Mouse (Mus musculus) MEL (cell line): Measurements from ENCODE around the gene Spx.

Source experiments
- CHD2 ChIP-seq: IDR thresholded peaks from 2 replicates; pipeline ENCODE4 v1.6.1; 2011; ENCODE audit warnings: low read length, improper control_type of control experiment
- CTCF ChIP-seq, 3 experiments: IDR thresholded peaks in 2 of 3; conservative IDR thresholded peaks in 1 of 3; 2 replicates each; pipeline ENCODE4 v1.5.1; 2011 to 2012; ENCODE audit warnings: low read length in 3 of 3, low read depth in 2 of 3, mild to moderate bottlenecking in 2 of 3, improper control_type of control experiment in 1 of 3, inconsistent platforms in 1 of 3, mixed read lengths in 1 of 3, moderate library complexity in 1 of 3; ENCODE audit not compliant: control insufficient read depth in 1 of 3, insufficient read depth in 1 of 3, poor library complexity in 1 of 3, severe bottlenecking in 1 of 3
- E2F4 ChIP-seq: IDR thresholded peaks from 2 replicates; pipeline ENCODE4 v1.6.1; 2011; ENCODE audit warnings: low read depth, low read length, improper control_type of control experiment, borderline replicate concordance
- ELF1 ChIP-seq: IDR thresholded peaks from 2 replicates; pipeline ENCODE4 v1.6.1; 2014; ENCODE audit warnings: low read depth, mild to moderate bottlenecking, inconsistent platforms, low read length, improper control_type of control experiment, moderate library complexity
- EP300 ChIP-seq, 2 experiments: IDR thresholded peaks; 2 replicates each; pipeline ENCODE4 v1.6.1; 2011; ENCODE audit warnings: improper control_type of control experiment in 2 of 2, low read length in 2 of 2, low read depth in 1 of 2, mild to moderate bottlenecking in 1 of 2
- GATA1 ChIP-seq: IDR thresholded peaks from 2 replicates; pipeline ENCODE4 v1.6.1; 2011; ENCODE audit warnings: low read depth, low read length, improper control_type of control experiment
- HCFC1 ChIP-seq: IDR thresholded peaks from 2 replicates; pipeline ENCODE4 v1.6.1; 2012; ENCODE audit warnings: low read depth, mild to moderate bottlenecking, inconsistent platforms, low read length, improper control_type of control experiment, moderate library complexity
- KAT2A ChIP-seq: conservative IDR thresholded peaks from 2 replicates; pipeline ENCODE4 v1.6.1; 2012; ENCODE audit warnings: low read depth, low read length, improper control_type of control experiment, inconsistent platforms
- POLR2A ChIP-seq, 2 experiments: IDR thresholded peaks; 2 replicates each; pipeline ENCODE4 v1.6.1; 2011 to 2012; ENCODE audit warnings: low read length in 2 of 2, mild to moderate bottlenecking in 2 of 2, control low read depth in 1 of 2, improper control_type of control experiment in 1 of 2, low read depth in 1 of 2, moderate library complexity in 1 of 2; ENCODE audit not compliant: control insufficient read depth in 1 of 2, insufficient read depth in 1 of 2, poor library complexity in 1 of 2
- POLR2AphosphoS2 ChIP-seq: IDR thresholded peaks from 2 replicates; pipeline ENCODE4 v1.6.1; 2011; ENCODE audit warnings: low read length, improper control_type of control experiment
- POLR2AphosphoS5 ChIP-seq: IDR thresholded peaks from 2 replicates; pipeline ENCODE4 v1.6.1; 2012; ENCODE audit warnings: low read depth, borderline replicate concordance, mild to moderate bottlenecking, inconsistent platforms, low read length, moderate library complexity, mixed read lengths
- TCF12 ChIP-seq: IDR thresholded peaks from 2 replicates; pipeline ENCODE4 v1.6.1; 2014; ENCODE audit warnings: low read depth, mild to moderate bottlenecking, inconsistent platforms, low read length, improper control_type of control experiment, moderate library complexity
- USF2 ChIP-seq, 2 experiments: IDR thresholded peaks; 2 replicates each; pipeline ENCODE4 v1.6.1; 2011 to 2012; ENCODE audit warnings: improper control_type of control experiment in 2 of 2, low read length in 2 of 2, borderline replicate concordance in 1 of 2, inconsistent platforms in 1 of 2, low read depth in 1 of 2, mild to moderate bottlenecking in 1 of 2; ENCODE audit not compliant: insufficient read depth in 1 of 2
- ZMIZ1 ChIP-seq: IDR thresholded peaks from 2 replicates; pipeline ENCODE4 v1.6.1; 2012; ENCODE audit warnings: low read depth, mild to moderate bottlenecking, inconsistent platforms, low read length, improper control_type of control experiment, moderate library complexity

DNA sequence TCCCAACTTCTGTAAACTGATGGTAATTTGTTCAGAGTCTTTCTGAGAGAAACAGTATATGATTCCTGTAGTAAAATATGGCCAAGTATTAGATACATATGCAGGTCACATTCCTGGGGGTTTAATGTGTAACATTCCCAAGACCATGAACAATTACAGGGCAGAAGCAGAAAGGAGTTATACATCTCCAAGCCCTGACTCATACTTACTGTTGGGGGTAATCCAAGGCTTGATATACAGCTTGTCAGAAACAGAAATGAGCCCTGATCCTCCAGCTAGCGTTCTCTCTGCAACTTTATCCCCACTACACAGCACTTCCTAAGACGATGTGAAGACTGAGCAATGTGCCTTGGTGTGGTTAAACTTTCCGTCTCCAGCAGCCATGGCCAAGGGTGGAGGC lies 45.7 kb upstream of the Spx start:
- TF ChIP-seq EP300 (IDR thresholded peaks at IDR 0.05; ENCODE audit: low read depth in 1 of 2, low read length in 2 of 2) (no peak), CHD2 (no peak), ELF1 (no peak), TCF12 (no peak), KAT2A (no peak), CTCF (IDR thresholded peaks at IDR 0.05 in 2 of 3, conservative IDR thresholded peaks at IDR 0.05 in 1 of 3; ENCODE audit: control insufficient read depth in 1 of 3, insufficient read depth in 1 of 3, low read depth in 2 of 3, low read length in 3 of 3, poor library complexity in 1 of 3, severe bottlenecking in 1 of 3) (no peak), POLR2AphosphoS5 (no peak), POLR2AphosphoS2 (no peak), ZMIZ1 (no peak), HCFC1 (no peak), USF2 (IDR thresholded peaks at IDR 0.05; ENCODE audit: borderline replicate concordance in 1 of 2, insufficient read depth in 1 of 2, low read depth in 1 of 2, low read length in 2 of 2) (no peak), POLR2A (IDR thresholded peaks at IDR 0.05; ENCODE audit: control insufficient read depth in 1 of 2, insufficient read depth in 1 of 2, low read depth in 1 of 2, low read length in 2 of 2, poor library complexity in 1 of 2) (no peak), GATA1 (no peak), E2F4 (no peak)
